Mouse (Mus musculus): ENCODE results near the gene Cdc42. TPM values are rescaled to one million over a fixed set of nuclear protein-coding genes. Genes with fewer than 3 reads are reported as not detected.

The Cdc42 gene
- total RNA-seq, 2 experiments from 2014 or later = 497 to 507 TPM

DNA sequence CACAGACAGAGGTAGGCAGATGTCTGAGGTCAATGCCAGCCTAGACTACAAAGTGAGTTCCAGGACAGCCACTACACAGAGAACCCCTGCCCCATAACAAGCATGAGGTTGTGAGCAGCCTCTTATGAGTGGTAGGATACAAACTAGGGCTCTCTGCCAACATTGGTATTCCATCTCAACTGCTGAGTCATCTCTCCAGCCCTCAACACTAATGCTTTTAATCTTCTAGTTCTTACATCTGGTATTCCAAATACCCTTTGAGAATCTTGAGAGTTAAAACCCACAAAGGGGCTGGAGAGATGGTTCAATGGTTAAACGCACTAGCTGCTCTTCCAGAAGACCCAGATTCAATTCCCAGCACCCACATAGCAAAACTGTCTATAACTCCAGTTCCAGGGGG lies 18.1 kb downstream of the Cdc42 start:
- intact Hi-C loops (cut with DNase I) = no loop called here
- DNase-seq (ENCODE audit: extremely low spot score in 1 of 2, low spot score in 2 of 2) = no peak

DNA sequence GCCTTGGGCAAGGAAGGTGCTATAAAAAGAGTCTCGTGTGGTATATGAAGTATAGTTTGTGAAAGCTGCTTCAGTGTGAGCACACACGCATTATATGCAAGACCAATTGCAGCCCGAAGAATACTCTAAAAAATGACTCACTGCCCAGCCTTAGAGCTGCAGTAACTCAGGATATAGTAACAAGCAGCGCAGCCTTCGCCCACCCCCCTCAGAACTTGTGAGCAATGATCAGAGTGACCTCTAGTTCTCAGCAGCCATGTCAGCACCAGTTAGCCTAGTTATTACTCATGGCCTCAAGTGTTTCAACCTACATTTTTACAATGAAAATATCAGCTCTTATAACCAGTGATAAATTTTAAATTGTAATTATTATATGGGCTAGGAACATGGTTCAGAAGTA lies 21.1 kb downstream of the Cdc42 start:
- no peak for DNase-seq (ENCODE audit: extremely low spot score in 1 of 2, low spot score in 2 of 2)
- intact Hi-C loops (cut with DNase I) = no loop called here

DNA sequence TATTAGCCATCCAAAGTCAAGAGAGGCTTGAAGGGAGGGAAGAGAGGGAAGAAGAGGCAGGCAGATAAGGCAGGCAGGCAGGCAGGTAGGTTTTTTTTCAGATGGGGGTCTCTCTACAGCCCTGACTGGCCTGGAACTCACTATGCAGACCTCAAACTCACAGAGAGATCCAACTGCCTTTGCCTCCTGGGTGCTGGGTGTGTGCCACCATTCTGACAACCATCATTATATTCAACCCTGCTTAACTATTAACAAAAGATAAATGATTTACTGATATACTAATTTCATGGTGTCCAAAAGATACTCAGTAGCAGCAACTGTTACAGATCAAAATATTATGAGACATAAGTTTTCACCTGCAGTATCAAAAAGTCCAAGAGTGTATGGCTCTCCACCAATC lies 25.5 kb downstream of the Cdc42 start:
- intact Hi-C loops (cut with DNase I) = no loop called here
- DNase-seq (ENCODE audit: extremely low spot score in 1 of 2, low spot score in 2 of 2) = no peak

DNA sequence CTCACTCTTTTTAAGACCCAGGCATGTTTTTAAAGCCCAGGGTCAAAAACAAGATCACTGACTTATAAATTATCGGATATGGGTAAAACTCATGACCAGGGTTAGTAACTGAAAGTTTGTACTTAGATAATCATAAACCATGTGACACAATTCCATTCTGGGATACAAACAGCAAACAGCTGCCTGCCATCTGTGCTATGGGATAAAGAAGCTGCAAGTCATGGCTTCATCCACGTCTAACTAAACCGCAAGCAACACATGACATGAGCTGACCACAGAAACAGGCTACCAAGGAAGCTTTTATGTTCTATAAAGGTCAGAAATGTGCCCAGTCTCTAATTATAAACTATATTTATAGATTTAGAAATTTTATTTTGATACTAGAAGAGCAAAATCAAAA lies 31.0 kb downstream of the Cdc42 start:
- intact Hi-C loops (cut with DNase I) = no loop called here
- no peak for DNase-seq (ENCODE audit: extremely low spot score in 1 of 2, low spot score in 2 of 2)

DNA sequence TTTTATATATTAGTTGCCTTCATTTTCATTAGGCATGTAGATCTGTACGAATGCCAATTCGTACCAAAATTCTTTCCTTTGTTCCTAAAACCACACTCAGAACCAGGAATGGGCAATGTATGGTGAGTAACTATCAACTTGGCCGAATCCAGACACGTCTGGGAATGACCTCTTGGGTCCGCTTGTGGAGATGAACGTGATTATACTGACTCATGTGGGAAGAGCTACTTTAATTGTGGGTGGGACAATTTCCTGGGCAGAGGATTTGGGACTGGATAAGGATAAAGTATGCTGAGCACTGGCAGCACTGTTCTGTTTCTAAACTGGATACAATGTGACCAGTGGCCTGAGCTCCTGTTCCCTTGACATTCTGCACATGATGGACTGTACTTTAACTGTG lies 32.6 kb downstream of the Cdc42 start:
- no peak for DNase-seq (ENCODE audit: extremely low spot score in 1 of 2, low spot score in 2 of 2)
- intact Hi-C loops (cut with DNase I) = no loop called here

DNA sequence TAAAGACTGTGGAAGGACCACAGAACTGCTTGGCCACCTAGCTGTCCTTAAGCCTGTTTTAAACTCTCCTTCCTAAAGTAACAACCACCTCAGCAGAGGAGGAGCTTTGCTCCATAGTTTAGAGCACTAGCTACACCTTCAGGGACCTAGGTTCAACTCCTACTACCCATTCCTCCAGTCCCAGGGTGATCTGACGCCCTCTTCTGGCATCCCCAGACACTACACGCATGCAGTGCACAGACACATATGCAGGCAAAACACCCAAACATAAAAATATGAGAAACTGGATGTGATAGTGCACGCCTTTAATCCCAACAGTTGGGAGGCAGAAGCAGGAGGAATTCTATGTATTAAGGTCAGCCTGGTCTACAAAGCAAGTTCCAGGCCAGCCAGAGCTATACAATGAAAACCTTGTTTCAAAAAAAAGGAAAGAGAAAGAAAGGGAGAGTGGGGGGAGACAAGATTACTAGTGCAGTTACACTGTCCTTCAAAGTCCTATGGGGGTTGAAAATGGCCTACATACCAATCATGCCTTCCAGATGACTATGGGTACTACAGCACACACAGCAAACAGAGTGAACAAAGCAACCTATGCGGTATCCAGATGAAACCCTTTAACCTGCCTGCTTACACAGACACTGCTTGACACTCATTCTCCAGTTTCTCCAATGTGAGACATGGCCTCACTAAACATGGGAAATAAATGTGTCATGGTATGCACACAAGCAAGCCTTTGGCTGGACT lies 41.3 kb downstream of the Cdc42 start:
- intact Hi-C loops (cut with DNase I) = no loop called here
- peak in 1 of 2 experiments; percentile 22 for DNase-seq (ENCODE audit: extremely low spot score in 1 of 2, low spot score in 2 of 2)

DNA sequence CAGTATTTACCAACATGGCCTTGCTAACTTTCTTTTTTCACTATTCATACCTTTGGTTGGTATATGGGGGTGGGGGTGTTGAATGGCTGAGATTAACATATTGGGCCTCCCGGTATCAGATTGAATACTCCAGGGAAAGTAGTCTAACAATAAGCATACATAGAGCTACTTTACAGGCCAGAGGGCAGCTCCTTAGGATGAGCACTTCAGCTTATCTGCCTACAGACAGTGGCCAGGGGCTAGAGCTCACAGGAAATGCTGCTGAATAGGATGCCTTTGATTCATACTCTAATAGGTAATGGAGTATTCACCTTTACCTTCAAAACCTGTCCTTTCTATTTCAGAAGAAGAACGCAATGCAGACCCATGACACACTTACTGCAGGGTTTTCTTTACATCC lies 42.5 kb downstream of the Cdc42 start:
- DNase-seq (ENCODE audit: extremely low spot score in 1 of 2, low spot score in 2 of 2) = no peak
- intact Hi-C loops (cut with DNase I) = no loop called here

DNA sequence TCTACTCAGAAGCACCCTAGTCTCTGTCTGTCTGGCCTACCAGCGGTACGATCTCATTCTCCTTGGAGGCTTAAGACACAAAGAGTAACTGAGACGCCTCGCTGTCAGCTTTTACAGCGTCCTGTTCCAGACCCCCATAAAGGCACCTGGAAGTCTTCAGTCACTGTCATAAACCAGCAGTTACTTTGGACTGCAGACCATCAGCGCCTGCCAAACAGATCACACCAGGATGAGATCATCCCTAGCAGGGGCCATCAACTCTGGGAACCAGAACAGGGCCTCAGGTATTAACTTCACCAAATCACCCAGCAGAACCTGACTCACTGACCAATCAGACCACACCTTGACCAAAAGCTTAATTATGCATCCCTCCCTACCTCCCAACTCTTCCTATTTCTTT lies 43.0 kb downstream of the Cdc42 start:
- DNase-seq (ENCODE audit: extremely low spot score in 1 of 2, low spot score in 2 of 2) = no peak
- intact Hi-C loops (cut with DNase I) = no loop called here

DNA sequence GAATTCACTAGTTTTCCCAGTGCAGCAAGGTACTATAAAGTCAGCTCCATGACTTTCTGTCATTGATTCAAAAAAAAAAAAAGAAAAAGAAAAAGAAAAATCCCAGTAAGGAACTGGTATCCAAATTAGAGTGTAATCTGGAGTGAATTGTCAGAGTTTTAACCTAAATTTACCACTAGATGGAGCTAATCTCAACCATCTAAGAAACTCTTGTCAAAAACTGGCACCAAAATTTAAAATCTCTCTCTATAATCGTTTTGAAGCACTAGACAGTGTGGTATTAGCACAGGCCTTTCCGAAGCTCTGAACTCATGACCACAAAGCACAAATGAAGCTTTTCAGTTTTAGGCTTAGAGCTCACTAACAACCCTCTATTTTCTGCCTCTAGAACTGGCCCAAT lies 44.0 kb downstream of the Cdc42 start:
- no peak for DNase-seq (ENCODE audit: extremely low spot score in 1 of 2, low spot score in 2 of 2)
- intact Hi-C loops (cut with DNase I) = no loop called here

DNA sequence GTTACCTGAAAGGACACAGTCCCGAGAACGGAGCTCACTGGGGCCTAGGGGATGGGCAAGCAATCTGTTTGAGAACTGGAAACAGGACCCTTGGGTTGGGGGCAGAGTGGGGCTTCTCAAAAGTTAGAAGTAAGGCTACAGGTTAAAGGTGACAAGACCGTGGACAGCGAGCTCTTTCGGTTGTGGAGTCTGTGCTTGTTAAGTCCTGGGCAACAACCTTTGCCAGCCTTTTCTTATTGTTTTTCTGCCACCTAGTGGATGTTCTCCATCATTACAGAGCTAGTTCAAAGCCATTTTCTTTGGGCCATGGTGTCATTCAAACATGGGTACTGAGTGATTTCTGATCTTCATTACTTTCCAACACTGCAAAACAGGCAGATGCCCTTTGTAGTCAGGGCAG lies 49.1 kb downstream of the Cdc42 start:
- peak; percentile 23 to 51 for DNase-seq (ENCODE audit: extremely low spot score in 1 of 2, low spot score in 2 of 2)
- intact Hi-C loops (cut with DNase I) = loop anchor here (2.0 to 10.0 kb wide), 3 partner anchors 141 to 414 kb away; partner anchors contain the start of genes C1qa and C1qc

DNA sequence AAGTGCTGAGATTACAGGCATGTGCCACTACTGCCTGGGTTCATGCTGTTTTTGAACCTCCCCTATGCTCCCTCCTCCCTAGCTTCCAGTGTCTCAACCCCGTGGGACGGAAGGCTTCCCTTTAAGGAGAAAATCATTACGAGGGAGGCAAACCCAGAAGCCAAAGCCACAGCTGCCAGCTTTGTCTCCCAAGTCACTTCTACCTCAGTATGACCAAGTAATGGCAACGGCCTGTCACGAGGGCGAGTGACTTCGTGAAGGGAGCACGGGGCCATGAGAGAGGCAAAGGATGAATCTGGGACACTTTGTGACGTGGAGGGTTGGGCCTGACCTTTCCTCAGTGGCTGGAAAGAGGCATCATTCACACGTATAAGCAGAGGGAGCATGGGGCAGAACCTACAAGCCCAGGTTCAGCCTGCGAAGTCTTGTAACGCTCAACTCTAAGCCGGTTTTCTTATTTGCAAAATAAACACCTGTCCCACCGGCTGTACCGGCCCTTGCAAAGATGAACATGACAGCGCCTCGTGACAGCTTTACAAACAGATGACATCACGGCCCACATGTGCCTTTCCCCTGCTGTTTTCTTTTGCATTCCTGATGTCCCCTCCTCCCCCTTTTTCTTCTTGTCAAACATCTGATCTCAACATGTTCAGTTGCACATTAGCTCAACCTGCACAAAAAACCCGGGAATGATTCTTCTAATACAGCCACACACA lies 50.4 kb downstream of the Cdc42 start:
- intact Hi-C loops (cut with DNase I) = loop anchor here (5.0 to 10.0 kb wide), 2 partner anchors 140 to 412 kb away; partner anchors contain the start of genes C1qa and C1qc
- DNase-seq (ENCODE audit: extremely low spot score in 1 of 2, low spot score in 2 of 2) = peak in 1 of 2 experiments; percentile 32

DNA sequence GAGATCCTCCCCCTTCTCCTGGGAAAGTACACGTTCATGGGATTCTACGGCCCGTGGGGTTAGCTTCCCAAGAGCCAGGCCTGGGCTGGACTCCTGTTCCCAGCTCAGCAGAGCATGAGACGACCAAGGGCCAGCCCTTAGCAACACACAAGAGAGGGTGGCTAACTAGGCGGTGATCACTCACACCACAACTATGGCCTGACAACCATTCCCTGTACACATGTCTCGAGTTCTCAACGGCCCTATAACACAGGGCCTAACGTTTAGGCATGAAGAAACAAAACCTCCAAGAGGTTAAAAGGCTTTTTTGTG lies 51.0 kb downstream of the Cdc42 start:
- no peak for DNase-seq (ENCODE audit: extremely low spot score in 1 of 2, low spot score in 2 of 2)
- intact Hi-C loops (cut with DNase I) = loop anchor here (5.0 to 10.0 kb wide), 2 partner anchors 139 to 412 kb away; partner anchors contain the start of genes C1qa and C1qc

DNA sequence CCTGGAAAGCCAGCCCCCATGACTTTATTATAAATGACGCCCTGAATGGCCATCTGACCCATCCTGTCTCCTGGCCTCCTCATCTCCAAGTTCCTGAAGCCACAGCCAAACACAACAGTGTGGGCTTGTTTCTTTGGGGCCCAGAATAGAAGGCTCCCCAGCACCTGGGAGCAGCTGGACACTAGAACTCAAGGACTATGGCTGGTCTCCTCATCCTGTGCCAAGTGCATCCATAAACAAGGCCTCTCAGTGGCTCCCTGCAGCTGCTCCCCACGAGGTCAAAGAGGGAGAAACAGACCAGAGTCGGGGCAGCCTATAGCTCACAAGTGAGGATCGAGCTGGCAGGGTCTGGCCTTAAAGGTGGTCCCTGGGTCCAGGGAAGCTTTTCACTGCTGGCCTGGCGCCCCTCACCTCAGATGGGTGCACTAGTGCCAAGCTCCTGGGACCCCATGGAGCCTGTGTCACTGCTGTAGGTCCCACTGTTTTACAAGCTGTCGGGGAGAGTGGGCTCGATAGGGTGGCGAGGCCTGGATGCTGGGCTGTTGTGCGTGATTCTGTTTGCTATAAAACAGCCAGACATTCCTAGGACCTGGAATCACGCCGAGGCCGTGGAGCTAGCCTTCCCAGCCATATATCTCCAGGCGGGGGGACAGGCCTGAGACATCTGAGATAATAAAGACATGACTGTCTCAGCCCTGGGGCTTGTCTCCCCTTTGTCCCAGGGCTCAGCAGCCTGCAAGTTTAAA lies 51.5 kb downstream of the Cdc42 start:
- intact Hi-C loops (cut with DNase I) = loop anchor here (5.0 to 10.0 kb wide), 2 partner anchors 139 to 411 kb away; partner anchors contain the start of genes C1qa and C1qc
- peak in 1 of 2 experiments; percentile 51 for DNase-seq (ENCODE audit: extremely low spot score in 1 of 2, low spot score in 2 of 2)

DNA sequence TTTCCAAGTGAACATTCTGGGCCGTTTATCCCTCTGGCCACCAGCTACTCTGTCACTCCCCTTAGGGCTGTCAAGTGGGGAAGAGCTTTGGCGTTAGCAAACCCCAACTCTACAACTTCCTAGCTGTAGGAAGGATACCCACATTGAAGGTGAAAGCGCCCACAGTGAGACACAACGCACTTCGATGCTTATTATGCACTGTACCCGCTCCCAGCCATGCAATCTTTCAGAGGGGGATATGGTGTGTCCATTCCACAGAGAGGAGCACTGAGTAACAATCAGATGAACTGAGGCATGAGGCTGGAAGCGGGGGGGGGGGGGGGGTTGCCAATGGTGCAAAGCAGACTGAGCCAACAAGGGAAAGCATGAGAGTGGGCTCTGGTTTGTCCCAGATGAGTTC lies 52.5 kb downstream of the Cdc42 start:
- DNase-seq (ENCODE audit: extremely low spot score in 1 of 2, low spot score in 2 of 2) = no peak
- intact Hi-C loops (cut with DNase I) = loop anchor here (5.0 to 10.0 kb wide), 2 partner anchors 138 to 410 kb away; partner anchors contain the start of genes C1qa and C1qc

DNA sequence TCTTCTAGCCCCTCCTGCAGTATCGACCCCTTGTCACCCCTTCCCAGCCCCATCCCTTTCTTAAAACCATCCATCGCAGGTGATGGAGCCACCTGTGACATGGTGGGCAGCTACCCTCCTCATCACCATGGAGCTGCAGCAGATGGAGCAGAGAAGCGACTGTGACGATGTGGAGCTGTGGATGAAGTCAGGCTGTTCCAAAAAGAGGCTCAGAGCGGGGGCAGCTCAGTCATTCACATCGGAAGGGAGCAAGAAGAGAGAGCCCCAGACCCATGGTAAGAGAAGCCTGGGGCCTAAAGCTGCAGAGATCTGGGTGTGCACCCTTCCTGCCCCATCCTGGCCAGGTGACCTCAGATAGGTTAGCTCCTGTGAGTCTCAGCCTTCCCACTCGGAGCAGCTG lies 53.4 kb downstream of the Cdc42 start:
- intact Hi-C loops (cut with DNase I) = loop anchor here (10.0 kb wide), 1 partner anchor 409 kb away; the partner anchor contains the start of genes C1qa and C1qc

DNA sequence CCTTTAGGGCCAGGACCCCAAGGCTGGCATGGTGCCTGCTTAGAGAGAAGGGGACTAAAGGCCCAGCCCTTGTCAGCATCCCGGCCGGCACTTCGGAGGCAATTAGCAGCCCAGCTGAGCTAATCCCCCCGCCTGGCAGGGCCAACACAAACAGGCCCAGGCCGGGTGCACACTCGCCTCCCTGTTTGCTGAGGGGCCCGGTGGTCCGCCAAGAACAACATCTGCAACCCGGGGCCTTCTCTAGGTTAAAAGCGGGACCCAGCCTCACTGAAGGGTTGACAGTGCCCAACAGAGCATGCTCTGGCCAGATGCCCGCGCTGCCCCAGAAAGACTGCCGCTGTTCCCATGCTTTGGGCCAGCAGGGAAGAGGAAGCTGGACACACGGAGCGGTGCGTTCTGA lies 55.9 kb downstream of the Cdc42 start:
- DNase-seq (ENCODE audit: extremely low spot score in 1 of 2, low spot score in 2 of 2) = peak; percentile 57 to 78
- intact Hi-C loops (cut with DNase I) = loop anchor here (10.0 kb wide), 1 partner anchor 407 kb away; the partner anchor contains the start of genes C1qa and C1qc

More for the DNA sequence above, 53.4 kb downstream of the Cdc42 start:
- peak in 1 of 2 experiments; percentile 18 for DNase-seq (ENCODE audit: extremely low spot score in 1 of 2, low spot score in 2 of 2)

DNA sequence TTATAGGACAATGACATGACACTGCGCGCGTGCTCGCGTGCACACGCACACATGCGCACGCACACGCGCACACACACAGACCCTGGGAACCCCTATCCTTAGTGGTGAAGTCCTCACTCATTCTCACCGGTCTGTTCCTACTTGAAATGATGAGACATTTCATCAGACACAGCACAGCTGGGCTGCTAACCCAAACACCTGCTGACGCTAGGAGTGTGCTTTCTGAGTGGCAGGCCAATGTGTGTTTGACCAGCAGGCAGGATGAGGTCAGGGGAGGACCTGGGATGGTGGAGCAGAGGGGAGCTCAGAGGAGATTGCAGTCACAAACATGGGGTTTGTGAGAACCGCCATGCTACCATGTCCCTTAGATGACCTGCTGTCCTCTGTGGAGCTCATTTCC lies 57.3 kb downstream of the Cdc42 start:
- intact Hi-C loops (cut with DNase I) = loop anchor here (10.0 kb wide), 1 partner anchor 405 kb away; the partner anchor contains the start of genes C1qa and C1qc
- DNase-seq (ENCODE audit: extremely low spot score in 1 of 2, low spot score in 2 of 2) = peak in 1 of 2 experiments; percentile 18

DNA sequence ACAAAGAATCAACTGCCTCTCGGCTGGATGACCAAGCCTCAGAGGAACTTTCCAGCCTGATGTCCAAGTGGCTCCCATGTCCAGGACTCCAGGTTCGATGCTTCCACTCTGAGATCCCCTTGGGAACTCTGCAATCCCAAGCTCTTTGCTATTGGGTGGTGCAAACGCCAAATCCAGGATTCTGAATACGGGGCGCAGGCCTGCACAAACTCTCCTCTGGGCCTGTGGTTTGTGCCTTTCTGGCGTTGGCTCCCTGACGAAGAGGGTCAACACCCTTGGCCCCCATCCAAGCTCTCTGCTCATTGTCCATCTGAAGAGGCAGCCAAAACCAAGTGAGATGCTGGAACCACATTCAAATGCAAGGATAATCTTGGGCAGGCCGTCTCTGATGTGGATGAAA lies 59.1 kb downstream of the Cdc42 start:
- intact Hi-C loops (cut with DNase I) = no loop called here
- DNase-seq (ENCODE audit: extremely low spot score in 1 of 2, low spot score in 2 of 2) = no peak

DNA sequence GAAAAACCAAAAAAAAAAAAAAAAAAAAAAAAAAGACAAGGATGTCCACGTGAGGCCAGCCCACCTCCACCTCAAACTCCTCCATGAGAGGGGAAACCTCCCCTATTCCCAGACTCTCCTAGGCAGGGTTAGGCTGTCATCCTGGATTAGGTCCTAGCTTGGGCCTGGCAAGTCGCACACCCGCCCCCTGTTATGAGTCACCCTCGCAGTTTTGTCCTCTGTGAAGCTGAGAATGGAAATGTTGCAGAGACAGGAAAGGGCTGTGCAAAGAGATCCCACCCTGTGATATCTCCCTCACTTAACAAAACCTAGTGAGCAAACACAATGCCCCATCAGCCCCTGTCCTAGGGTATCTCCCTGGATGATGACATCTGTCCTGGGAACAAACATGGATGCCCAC lies 59.9 kb downstream of the Cdc42 start:
- no peak for DNase-seq (ENCODE audit: extremely low spot score in 1 of 2, low spot score in 2 of 2)
- intact Hi-C loops (cut with DNase I) = no loop called here
